Mouse (Mus musculus): ENCODE data around the gene Trim42. TPM values are rescaled to one million over a fixed set of nuclear protein-coding genes. Genes with fewer than 3 reads are reported as not detected.

The Trim42 gene
- polyA plus RNA-seq (2012; rRNA removed), result not detected in 2 replicates

DNA sequence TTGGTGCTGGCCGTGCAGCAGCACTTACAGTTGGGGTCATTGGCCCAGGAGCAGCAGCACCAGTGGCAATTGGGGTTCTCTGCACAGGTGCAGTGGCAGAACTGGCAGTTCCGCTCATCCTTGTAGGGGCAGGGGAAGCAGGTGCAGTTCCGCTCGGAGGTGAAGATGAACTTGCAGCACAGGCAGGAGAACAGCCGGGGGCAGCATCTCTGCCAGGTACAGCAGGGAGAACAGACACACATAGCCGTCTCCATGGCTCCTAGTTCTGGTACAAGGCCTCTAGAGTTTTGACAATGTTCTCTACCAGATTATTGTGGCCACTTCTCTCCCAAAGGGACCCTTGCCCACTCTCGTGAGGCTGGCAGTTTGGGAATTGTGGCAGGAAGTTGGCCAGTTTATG is at the start of gene Trim42:
Gene Trim42 (minus strand): TSS at position 368 of the 400 bp plus-strand sequence.
- no peak for TF ChIP-seq CTCF (IDR thresholded peaks at IDR 0.05; ENCODE audit: insufficient read depth, low read length)
- no peak for TF ChIP-seq POLR2A (IDR thresholded peaks at IDR 0.05; ENCODE audit: borderline replicate concordance, extremely low read depth, low read depth, low read length)
- Histone ChIP-seq H3K4me3 (replicated peaks; ENCODE audit: extremely low read depth, low read depth, low read length) (no peak within 1 kb of the TSS), H3K4me1 (ENCODE audit: control insufficient read depth, insufficient read depth, low read length) (no peaks in the 10 kb centered on the region)
- no peak for DNase-seq
- WGBS, result 88% methylated on average over 7 of the region's 7 CpGs

DNA sequence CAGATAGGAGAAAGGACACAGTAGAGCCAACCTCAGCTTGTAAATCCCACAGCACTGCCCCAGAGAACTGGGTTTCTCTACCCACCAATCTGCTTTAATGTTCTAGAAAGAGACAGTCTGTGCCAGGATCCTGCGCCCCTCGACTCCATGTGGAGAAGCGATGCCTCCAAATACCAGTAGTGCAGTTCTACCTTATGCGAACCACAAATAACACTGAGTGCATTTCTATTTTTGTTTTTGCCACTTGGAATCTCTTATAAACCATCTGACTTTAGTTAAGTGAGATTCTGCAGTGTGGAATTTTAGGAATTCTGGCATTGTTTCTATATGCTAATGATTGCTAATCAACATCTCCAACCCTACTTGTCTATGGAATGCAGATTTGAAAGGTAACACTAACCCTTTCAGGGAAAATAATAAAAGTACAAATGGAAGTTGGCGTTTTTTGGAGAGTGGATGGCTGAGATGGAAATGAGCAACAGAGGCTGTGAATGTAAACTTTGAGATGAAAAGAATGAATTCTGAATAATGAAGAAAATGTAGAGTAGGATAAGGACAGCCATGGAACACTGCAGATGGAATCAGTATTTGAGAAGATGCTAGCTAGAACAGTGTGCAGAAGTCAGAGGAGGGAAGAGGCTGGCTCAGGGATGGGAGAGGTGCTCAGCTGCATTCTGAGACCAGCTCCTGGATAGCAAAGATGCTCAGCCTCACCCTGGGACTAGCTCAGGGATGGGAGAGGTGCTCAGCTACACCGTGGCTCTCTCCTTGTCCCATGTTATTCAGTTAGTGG is 45.3 kb upstream of the Trim42 start:
- 71% methylated on average over 6 of the region's 6 CpGs for WGBS
- Histone ChIP-seq H3K4me3 (replicated peaks; ENCODE audit: extremely low read depth, low read depth, low read length) (no peak overlapping the region), H3K4me1 (ENCODE audit: control insufficient read depth, insufficient read depth, low read length) (no peaks in the 10 kb centered on the region)
- no peak for DNase-seq
- TF ChIP-seq CTCF (IDR thresholded peaks at IDR 0.05; ENCODE audit: insufficient read depth, low read length), result no peak
- TF ChIP-seq POLR2A (IDR thresholded peaks at IDR 0.05; ENCODE audit: borderline replicate concordance, extremely low read depth, low read depth, low read length), result no peak

GRCm38 (mm10) chr9:97408142-97408541 is 38.4 kb upstream of the Trim42 start:
- Histone ChIP-seq H3K4me3 (replicated peaks; ENCODE audit: extremely low read depth, low read depth, low read length) (no peak overlapping the region), H3K4me1 (ENCODE audit: control insufficient read depth, insufficient read depth, low read length) (no peaks in the 10 kb centered on the region)
- no peak for TF ChIP-seq CTCF (IDR thresholded peaks at IDR 0.05; ENCODE audit: insufficient read depth, low read length)
- no peak for TF ChIP-seq POLR2A (IDR thresholded peaks at IDR 0.05; ENCODE audit: borderline replicate concordance, extremely low read depth, low read depth, low read length)
- DNase-seq, result no peak
- WGBS, result 78% methylated on average over 2 of the region's 2 CpGs

GRCm38 (mm10) chr9:97356441-97356840 is 13.3 kb downstream of the Trim42 start:
- no peak for DNase-seq
- TF ChIP-seq POLR2A (IDR thresholded peaks at IDR 0.05; ENCODE audit: borderline replicate concordance, extremely low read depth, low read depth, low read length) (no peak), CTCF (IDR thresholded peaks at IDR 0.05; ENCODE audit: insufficient read depth, low read length) (no peak)
- H3K4me3 ChIP-seq (replicated peaks; ENCODE audit: extremely low read depth, low read depth, low read length), result no peak overlapping the region
- H3K4me1 ChIP-seq (ENCODE audit: control insufficient read depth, insufficient read depth, low read length), result no peaks in the 10 kb centered on the region
- WGBS, result 74% methylated on average over 6 of the region's 6 CpGs

DNA sequence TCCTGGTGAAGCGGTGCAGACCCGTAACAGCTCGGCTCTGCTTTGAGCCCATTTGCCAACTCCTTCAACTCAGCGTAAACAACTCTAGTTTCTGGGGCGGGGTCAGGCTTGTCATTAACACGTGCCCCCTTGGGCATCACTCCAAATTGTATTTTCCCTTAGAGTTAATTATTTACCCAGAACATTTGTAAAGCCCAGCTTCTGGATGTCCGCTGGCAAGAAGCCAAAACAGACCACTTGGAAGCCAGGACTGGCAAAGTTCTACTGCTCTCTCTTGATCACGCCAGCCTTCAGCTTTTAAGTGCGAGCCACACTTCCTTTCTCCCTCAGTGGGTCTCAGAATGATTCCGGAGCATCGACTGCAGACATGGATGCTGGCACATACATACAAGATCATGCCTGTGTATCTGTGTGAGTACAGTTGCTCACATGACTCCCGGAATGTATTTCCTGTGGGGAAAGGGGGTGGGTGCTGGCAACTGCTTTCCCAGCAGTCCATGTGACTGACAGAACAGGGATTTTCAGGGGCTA is 24.9 kb downstream of the Trim42 start:
- TF ChIP-seq CTCF (IDR thresholded peaks at IDR 0.05; ENCODE audit: insufficient read depth, low read length) (no peak), POLR2A (IDR thresholded peaks at IDR 0.05; ENCODE audit: borderline replicate concordance, extremely low read depth, low read depth, low read length) (no peak)
- H3K4me1 ChIP-seq (ENCODE audit: control insufficient read depth, insufficient read depth, low read length), result no peaks in the 10 kb centered on the region; the same call in 1 of the 2 replicates
- WGBS, result 29% methylated on average over 12 of the region's 12 CpGs
- DNase-seq, result peak; percentile 17
- no peak overlapping the region for H3K4me3 ChIP-seq (replicated peaks; ENCODE audit: extremely low read depth, low read depth, low read length)

GRCm38 (mm10) chr9:97341772-97342171 is 28.0 kb downstream of the Trim42 start:
- no peaks in the 10 kb centered on the region; the same call in 1 of the 2 replicates for H3K4me1 ChIP-seq (ENCODE audit: control insufficient read depth, insufficient read depth, low read length)
- H3K4me3 ChIP-seq (replicated peaks; ENCODE audit: extremely low read depth, low read depth, low read length), result no peak overlapping the region
- 53% methylated on average over 5 of the region's 5 CpGs for WGBS
- DNase-seq, result no peak
- no peak for TF ChIP-seq POLR2A (IDR thresholded peaks at IDR 0.05; ENCODE audit: borderline replicate concordance, extremely low read depth, low read depth, low read length)
- TF ChIP-seq CTCF (IDR thresholded peaks at IDR 0.05; ENCODE audit: insufficient read depth, low read length), result no peak

DNA sequence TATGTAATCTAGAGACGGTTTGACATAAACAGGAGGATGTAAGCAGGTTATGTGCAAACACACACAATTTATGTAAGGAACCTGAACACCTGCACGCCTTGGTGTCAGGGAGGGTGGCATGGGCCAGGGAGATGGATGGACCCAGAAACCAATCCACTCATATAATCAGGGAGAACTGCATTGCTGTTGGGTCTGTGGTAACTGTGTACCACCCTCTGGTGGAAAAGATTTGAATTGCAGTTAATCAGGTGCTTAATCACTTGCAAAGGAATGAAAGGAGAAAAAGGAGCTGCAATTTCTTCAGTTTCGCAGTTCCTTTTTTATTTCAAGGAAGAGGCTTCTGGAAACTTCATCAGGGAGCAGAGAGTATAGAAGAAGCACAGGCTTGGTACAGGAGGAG is 46.9 kb downstream of the Trim42 start:
- 68% methylated on average over 3 of the region's 3 CpGs for WGBS
- DNase-seq, result no peak
- Histone ChIP-seq H3K4me1 (ENCODE audit: control insufficient read depth, insufficient read depth, low read length) (no peaks in the 10 kb centered on the region), H3K4me3 (replicated peaks; ENCODE audit: extremely low read depth, low read depth, low read length) (no peak overlapping the region)
- TF ChIP-seq CTCF (IDR thresholded peaks at IDR 0.05; ENCODE audit: insufficient read depth, low read length) (0 out of 2 replicates have a peak, but pooled peaks have one; percentile 19), POLR2A (IDR thresholded peaks at IDR 0.05; ENCODE audit: borderline replicate concordance, extremely low read depth, low read depth, low read length) (no peak)

GRCm38 (mm10) chr9:97322120-97322519 is 47.6 kb downstream of the Trim42 start:
- 56% methylated on average over 10 of the region's 10 CpGs for WGBS
- no peak for DNase-seq
- TF ChIP-seq POLR2A (IDR thresholded peaks at IDR 0.05; ENCODE audit: borderline replicate concordance, extremely low read depth, low read depth, low read length), result no peak
- no peak for TF ChIP-seq CTCF (IDR thresholded peaks at IDR 0.05; ENCODE audit: insufficient read depth, low read length)

DNA sequence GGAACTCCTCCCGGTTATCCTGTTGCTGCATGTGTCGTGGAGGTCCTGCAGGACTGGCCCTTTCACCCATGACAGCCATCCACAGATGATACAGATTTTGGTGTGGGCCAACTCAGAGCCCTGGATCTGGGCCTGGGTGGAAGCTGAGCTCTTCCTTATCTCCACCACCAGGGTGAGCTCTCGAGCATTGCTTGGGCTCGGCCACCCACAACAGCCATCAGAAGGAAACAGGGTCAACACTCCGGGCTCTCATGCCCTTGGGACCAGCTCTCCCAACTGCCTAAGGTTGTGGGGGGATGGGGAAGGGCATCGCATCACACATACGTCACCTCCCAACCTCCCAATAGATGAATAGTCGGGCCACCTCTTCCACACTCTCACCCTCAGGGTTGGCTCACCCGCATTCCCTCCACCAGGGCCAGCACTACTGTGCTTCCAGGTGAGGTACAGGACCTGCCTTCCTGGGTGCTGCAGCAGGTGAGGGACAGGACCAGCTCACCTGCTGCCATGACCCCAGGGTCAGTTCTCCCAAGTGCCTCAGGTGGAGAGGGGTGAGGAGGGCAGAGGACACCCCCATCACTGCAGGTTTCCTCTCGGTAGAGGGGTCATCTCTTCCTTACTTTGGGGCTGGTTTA is 54.2 kb downstream of the Trim42 start:
- 62% methylated on average over 10 of the region's 10 CpGs for WGBS
- no peak for DNase-seq

More at GRCm38 (mm10) chr9:97322120-97322519, 47.6 kb downstream of the Trim42 start:
- H3K4me3 ChIP-seq (replicated peaks; ENCODE audit: extremely low read depth, low read depth, low read length), result no peak overlapping the region
- H3K4me1 ChIP-seq (ENCODE audit: control insufficient read depth, insufficient read depth, low read length), result no peaks in the 10 kb centered on the region

More for the DNA sequence above, 54.2 kb downstream of the Trim42 start:
- peak; percentile 52; the same call in 1 of the 2 replicates for TF ChIP-seq CTCF (IDR thresholded peaks at IDR 0.05; ENCODE audit: insufficient read depth, low read length)
- TF ChIP-seq POLR2A (IDR thresholded peaks at IDR 0.05; ENCODE audit: borderline replicate concordance, extremely low read depth, low read depth, low read length), result no peak
- Histone ChIP-seq H3K4me1 (ENCODE audit: control insufficient read depth, insufficient read depth, low read length) (no peaks in the 10 kb centered on the region), H3K4me3 (replicated peaks; ENCODE audit: extremely low read depth, low read depth, low read length) (no peak overlapping the region)
